Mouse (Mus musculus) intestine, embryonic 14.5 days (tissue): ENCODE results near the gene Ska2. TPM values are rescaled to one million over a fixed set of nuclear protein-coding genes. Genes with fewer than 3 reads are reported as not detected.
A peak's percentile ranks its signal among the peaks of the same experiment; 100 is the strongest.

Source experiments
- ATAC-seq: fragments of 200-750 bp; cut with Nextera tagmentation; replicated peaks from 2 replicates; pipeline ENCODE4 v1.8.0; 2017; ENCODE audit warnings: low read depth, moderate number of reproducible peaks, moderate TSS enrichment, moderate library complexity; ENCODE audit not compliant: low FRiP score, low TSS enrichment
- DNase-seq: peaks from one replicate; pipeline ENCODE4 v3.0.0-alpha.2; 2018; ENCODE audit warnings: low spot score
- H3K27ac ChIP-seq: fragments of 300-500 bp; sonication (generic); 2 replicates; pipeline ENCODE4 v1.5.1; 2014; ENCODE audit warnings: low read depth, mild to moderate bottlenecking, control low read depth
- H3K27me3 ChIP-seq: fragments of 300-500 bp; sonication (generic); replicated peaks from 2 replicates; pipeline ENCODE4 v1.6.1; 2014; ENCODE audit warnings: low read length, control low read depth; ENCODE audit not compliant: control insufficient read depth, insufficient read depth
- H3K36me3 ChIP-seq: fragments of 300-500 bp; sonication (generic); 2 replicates; pipeline ENCODE4 v1.6.1; 2014; ENCODE audit warnings: low read length, control low read depth; ENCODE audit not compliant: control insufficient read depth, insufficient read depth
- H3K4me1 ChIP-seq: fragments of 300-500 bp; sonication (generic); replicated peaks from 2 replicates; pipeline ENCODE4 v1.6.1; 2014; ENCODE audit warnings: low read length, control low read depth, mixed read lengths; ENCODE audit not compliant: control insufficient read depth, insufficient read depth
- H3K4me2 ChIP-seq: fragments of 300-500 bp; sonication (generic); 2 replicates; pipeline ENCODE4 v1.6.1; 2014; ENCODE audit warnings: low read length
- H3K4me3 ChIP-seq: fragments of 300-500 bp; sonication (generic); 2 replicates; pipeline ENCODE4 v1.5.1; 2014; ENCODE audit warnings: low read depth, low read length, control low read depth, mixed read lengths
- H3K9ac ChIP-seq: fragments of 300-500 bp; sonication (generic); 2 replicates; pipeline ENCODE4 v1.6.1; 2014; ENCODE audit warnings: mild to moderate bottlenecking, low read length
- H3K9me3 ChIP-seq: fragments of 300-500 bp; sonication (generic); 2 replicates; pipeline ENCODE4 v1.6.1; 2016; ENCODE audit warnings: low read length, control low read depth; ENCODE audit not compliant: control insufficient read depth
- WGBS: fragments of 180-500 bp; shearing (Covaris S2); extraction: QIAGEN DNeasy Blood & Tissue Kit; methylation state at CpG from one replicate; pipeline ENCODE4 v1.1.7; 2014; 5-methylcytosine and 5-hydroxymethylcytosine counted together
- polyA plus RNA-seq: library from polyadenylated mRNA; unstranded; fragments of >200 nt; fragmentation: Nextera tagmentation; extraction: Ambion mirVana; gene quantifications from 2 replicates; pipeline ENCODE4 v1.2.1, GENCODE M21; 2014

Gene Ska2
- polyA plus RNA-seq: 52.4 and 60.0 TPM in 2 replicates

DNA sequence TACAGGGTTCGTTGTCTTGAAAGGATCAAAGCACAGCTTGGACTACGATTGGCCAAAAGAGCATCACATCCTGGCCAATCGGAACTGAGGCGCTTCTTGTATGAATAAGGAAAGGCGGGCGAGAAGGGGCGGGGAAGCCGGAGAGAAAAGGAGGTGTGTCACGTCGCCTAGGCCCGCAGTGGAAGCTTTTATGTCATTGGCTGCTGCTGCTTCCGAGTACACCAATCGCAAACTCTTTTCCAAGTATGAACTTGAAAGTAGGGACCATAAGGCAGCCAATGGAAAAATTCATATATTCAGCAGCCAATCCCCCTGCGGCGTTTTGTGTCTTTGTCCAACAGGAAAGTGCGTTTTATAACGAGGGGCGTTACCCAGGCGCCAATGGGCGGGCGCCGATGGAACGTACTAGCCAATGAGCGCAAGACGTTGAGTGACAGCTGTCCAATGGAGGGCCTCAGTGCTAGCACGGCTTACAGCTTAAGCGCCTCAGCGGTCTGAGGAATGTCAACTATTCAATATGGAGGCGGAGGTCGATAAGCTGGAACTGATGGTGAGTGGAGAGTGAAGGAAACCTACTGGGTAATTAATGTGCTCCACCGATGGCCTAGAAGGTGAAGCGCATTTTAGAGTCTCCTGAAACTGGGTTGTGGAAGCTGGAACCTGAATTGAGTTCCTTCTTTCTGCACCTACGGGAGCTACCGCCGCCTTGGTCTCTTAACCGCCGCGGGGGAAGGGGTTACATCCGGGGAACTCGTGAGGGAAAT lies at the start of gene Ska2:
TSS of gene Ska2 (plus strand) at position 480 of the 764 bp plus-strand sequence.
- peak; percentile 98 for DNase-seq
- no peaks in the 10 kb centered on the region for H3K27me3 ChIP-seq
- peaks cover 9% of the 10 kb centered on the region for H3K4me1 ChIP-seq
- peak within 1 kb of the TSS; percentile 98 for H3K9ac ChIP-seq
- peak within 1 kb of the TSS; percentile 99 for H3K4me3 ChIP-seq
- peak within 1 kb of the TSS; percentile 83 for H3K4me2 ChIP-seq
- H3K9me3 ChIP-seq: no peaks in the 10 kb centered on the region
- peaks cover 53% of the 10 kb centered on the region for H3K36me3 ChIP-seq
- peak; percentile 99 for ATAC-seq
- under 1% methylated on average over 38 of the region's 40 CpGs for WGBS
- peak within 1 kb of the TSS; percentile 97 for H3K27ac ChIP-seq

DNA sequence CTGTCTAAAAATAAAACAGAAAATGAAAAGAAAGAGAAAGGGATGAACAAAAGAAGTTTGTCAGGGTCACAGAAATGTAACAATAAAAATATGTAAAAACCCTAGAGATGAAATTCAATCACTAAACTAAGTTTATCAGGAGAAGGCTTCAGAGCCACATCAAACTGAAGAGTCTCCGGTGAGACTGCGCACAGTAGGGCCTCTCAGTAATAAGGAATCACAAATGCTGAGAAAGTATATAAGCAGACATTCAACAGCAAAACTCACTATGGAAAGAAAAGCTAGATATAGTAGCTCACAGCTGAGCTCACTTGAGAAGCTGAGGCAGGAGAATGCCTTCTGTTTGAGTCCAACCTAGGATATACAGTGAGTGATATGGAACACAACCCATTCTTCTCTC lies 48.6 kb upstream of the Ska2 start:
- no peak overlapping the region for H3K4me3 ChIP-seq
- ATAC-seq: no peak
- H3K36me3 ChIP-seq: no peaks in the 10 kb centered on the region
- no peak overlapping the region for H3K9ac ChIP-seq
- H3K27me3 ChIP-seq: no peaks in the 10 kb centered on the region
- no peak overlapping the region for H3K27ac ChIP-seq
- DNase-seq: no peak
- H3K4me2 ChIP-seq: no peak overlapping the region
- H3K9me3 ChIP-seq: no peaks in the 10 kb centered on the region
- no peaks in the 10 kb centered on the region for H3K4me1 ChIP-seq
- WGBS: 95% methylated on average over 2 of the region's 2 CpGs

DNA sequence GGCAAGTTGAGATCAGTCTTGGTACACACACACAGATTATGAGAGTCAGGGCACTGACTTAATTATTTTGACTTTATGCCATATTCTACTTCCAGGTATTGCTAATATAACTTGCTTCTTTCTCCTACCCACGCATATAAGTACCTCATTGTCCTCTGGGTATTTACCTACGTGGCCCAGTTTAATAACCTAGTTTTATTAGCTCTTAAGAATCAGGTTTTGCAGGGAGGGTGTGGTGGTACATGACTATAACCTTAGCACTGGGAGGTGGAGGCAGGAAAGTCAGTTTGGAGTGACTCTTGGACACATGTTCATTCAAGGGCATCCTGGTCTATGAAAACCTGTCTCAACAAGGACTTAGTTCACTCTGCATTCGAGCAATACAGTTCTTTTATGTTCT lies 46.9 kb upstream of the Ska2 start:
- no peak overlapping the region for H3K4me3 ChIP-seq
- no peaks in the 10 kb centered on the region for H3K4me1 ChIP-seq
- H3K27me3 ChIP-seq: no peaks in the 10 kb centered on the region
- H3K4me2 ChIP-seq: no peak overlapping the region
- no peak overlapping the region for H3K27ac ChIP-seq
- H3K9ac ChIP-seq: no peak overlapping the region
- no peak for DNase-seq
- ATAC-seq: no peak
- 56% methylated on average over 3 of the region's 3 CpGs for WGBS
- no peaks in the 10 kb centered on the region for H3K36me3 ChIP-seq
- H3K9me3 ChIP-seq: no peaks in the 10 kb centered on the region

DNA sequence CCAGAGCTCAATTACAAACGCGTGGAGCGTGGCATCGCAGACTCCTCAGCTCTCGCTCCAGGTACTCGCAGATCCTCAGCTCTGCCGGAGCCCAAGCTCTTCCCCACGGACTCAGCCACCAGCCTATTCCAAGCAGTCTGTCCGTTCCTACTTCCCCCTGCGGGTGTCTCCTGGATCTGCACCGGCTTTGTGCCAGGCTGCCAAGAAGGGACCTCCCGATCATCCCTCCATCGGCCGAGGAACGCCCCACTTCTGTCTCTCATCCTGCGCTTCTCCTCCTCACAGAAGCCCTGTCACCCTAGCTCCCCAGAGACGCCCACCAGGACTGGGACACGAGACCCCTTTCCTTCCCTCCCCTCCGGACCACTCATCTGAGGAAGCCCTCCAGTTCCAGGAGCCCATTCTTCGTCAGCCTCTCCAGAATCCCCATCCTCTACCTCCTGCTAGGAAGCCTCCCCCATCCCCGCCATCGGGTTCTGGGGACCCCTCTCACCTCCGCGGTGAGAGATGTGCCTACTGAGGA lies 35.6 kb upstream of the Ska2 start:
- H3K36me3 ChIP-seq: peaks cover 18% of the 10 kb centered on the region
- ATAC-seq (peak; percentile 72), DNase-seq (peak; percentile 80)
- no peaks in the 10 kb centered on the region for H3K27me3 ChIP-seq
- under 1% methylated on average over 24 of the region's 24 CpGs for WGBS
- no peaks in the 10 kb centered on the region for H3K9me3 ChIP-seq
- peak overlapping the region; percentile 98 for H3K4me2 ChIP-seq
- peaks cover 3% of the 10 kb centered on the region; the same call in 1 of the 2 replicates for H3K4me1 ChIP-seq
- H3K4me3 ChIP-seq: peak overlapping the region; percentile 62
- peak overlapping the region; percentile 53 for H3K9ac ChIP-seq
- H3K27ac ChIP-seq: peak overlapping the region; percentile 78

DNA sequence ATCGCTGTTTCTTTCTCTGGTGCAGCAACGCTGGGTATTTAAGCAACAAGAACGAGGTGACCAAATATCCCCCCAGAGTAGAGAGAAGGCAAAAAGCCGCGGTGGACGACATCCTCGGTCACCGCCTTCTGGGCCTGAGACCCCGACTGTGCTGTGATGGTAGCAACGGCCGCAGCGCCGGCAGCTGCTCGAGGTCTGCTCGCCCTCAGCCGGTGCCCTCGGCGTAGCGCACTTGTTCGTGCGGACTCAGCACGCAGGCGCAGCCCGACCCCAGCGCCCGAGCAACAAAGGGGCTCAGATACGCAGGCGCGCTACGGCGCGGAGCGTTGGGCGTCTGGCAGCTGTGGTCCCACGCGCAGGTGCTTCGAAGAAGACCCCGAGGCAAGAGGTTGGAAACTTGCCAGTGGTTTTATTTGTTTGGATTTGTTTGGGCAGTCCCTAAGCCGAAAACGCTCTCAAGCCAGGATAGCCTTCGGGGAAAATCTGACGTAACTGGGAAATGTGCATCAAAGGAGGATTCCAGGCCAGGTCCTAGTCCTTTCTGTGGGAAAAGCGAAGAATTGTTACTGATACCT lies 35.1 kb upstream of the Ska2 start, which contains the start of gene Gdpd1:
TSS of gene Gdpd1 (minus strand) at position 197 of the 575 bp plus-strand sequence.
- Histone ChIP-seq H3K27me3 (no peaks in the 10 kb centered on the region), H3K36me3 (peaks cover 21% of the 10 kb centered on the region), H3K4me2 (peak within 1 kb of the TSS; percentile 98), H3K9ac (peak within 1 kb of the TSS; percentile 53), H3K4me1 (peaks cover 3% of the 10 kb centered on the region; the same call in 1 of the 2 replicates), H3K9me3 (no peaks in the 10 kb centered on the region), H3K4me3 (peak within 1 kb of the TSS; percentile 62), H3K27ac (peak within 1 kb of the TSS; percentile 78)
- ATAC-seq: peak; percentile 91
- under 1% methylated on average over 43 of the region's 43 CpGs for WGBS
- DNase-seq: peak; percentile 86

DNA sequence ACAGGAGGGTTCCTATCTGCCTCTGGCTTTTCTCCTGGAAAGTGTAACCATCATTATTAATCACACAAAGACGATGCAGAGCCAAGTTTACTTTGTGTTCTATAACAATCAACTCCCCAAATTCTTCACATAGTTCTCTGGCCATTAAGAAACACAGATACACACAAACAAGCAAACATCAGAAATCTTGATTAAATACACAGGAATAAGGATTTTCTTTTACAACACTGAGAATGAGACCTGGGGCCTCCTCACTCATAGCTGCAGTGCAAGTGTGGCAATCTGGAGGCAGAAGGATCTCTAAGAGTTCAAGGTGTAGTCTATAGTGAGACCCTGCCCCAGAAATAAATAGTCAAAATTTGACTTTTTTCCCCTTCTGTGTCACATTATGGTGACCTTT lies 25.3 kb upstream of the Ska2 start:
- Histone ChIP-seq H3K36me3 (peaks cover 65% of the 10 kb centered on the region), H3K27me3 (no peaks in the 10 kb centered on the region), H3K4me1 (peaks cover 22% of the 10 kb centered on the region), H3K9me3 (no peaks in the 10 kb centered on the region), H3K4me3 (no peak overlapping the region), H3K9ac (no peak overlapping the region), H3K27ac (no peak overlapping the region), H3K4me2 (no peak overlapping the region)
- WGBS: 52% methylated on average over 1 of the region's 1 CpGs
- DNase-seq (no peak), ATAC-seq (no peak)

DNA sequence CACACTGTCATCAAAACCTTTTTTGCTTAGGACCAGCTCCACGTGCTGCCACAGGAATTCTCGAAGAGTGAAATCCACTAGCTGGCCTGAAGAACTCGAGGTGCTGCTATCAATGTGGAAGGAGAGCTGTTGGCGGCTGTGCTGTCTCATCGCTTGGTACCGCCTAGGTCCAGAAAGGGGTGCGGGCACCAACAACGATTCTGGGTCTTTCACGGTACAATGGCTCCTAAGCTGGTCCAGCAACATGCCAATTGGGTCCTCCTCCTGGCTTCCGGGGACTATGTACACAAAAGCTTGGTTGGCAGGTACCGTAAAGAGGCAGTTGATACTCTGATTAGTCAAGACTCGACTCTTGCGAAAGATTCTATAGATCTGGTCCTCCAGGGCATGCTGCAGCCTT lies 23.6 kb upstream of the Ska2 start:
- DNase-seq (no peak), ATAC-seq (no peak)
- 88% methylated on average over 13 of the region's 13 CpGs for WGBS
- Histone ChIP-seq H3K9ac (peak overlapping the region; percentile 7; the same call in 1 of the 2 replicates), H3K4me1 (peaks cover 22% of the 10 kb centered on the region), H3K9me3 (no peaks in the 10 kb centered on the region), H3K36me3 (peaks cover 58% of the 10 kb centered on the region), H3K4me2 (peak overlapping the region; percentile 83), H3K27me3 (no peaks in the 10 kb centered on the region), H3K4me3 (peak overlapping the region; percentile 89), H3K27ac (no peak overlapping the region)

DNA sequence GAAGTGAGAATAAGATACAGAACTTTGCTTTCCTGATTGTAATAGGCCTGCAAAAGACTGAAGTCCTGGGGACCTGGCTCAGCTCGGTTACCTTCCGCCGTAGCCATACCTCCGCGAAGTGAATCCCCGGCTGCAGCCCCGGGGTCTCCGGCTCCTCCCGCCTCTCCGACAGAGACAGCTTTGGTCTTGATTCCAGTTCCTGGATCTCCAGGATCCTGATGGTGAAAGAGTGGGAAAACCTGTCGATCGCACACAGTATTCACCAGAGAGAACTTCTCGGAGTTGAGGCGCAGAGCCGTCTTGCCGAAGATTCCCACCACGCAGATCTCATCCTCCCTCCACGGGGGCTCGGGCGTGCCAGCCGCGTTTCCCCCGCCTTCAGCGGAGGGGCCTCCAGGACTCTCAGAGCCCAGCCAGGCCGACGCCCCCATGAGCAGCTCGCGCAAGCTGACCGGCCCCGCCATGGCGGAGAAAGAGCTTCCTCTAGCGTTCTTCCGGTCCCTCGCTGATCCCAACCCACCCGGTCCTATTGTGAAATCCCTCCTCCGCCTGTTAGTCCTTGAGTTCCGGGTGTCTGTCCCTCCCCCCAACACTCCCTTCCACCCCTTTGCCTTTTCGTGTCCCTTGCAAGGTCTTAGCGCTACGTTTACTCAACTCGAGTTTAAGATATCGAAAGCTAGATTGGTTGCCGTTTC lies 22.6 kb upstream of the Ska2 start, which contains the start of gene Smg8:
TSS of gene Smg8 (minus strand) at position 485 of the 695 bp plus-strand sequence.
- H3K4me3 ChIP-seq: peak within 1 kb of the TSS; percentile 89
- H3K27ac ChIP-seq: peak within 1 kb of the TSS; percentile 69; the same call in 1 of the 2 replicates
- peak within 1 kb of the TSS; percentile 83 for H3K4me2 ChIP-seq
- H3K36me3 ChIP-seq: peaks cover 58% of the 10 kb centered on the region
- under 1% methylated on average over 43 of the region's 43 CpGs for WGBS
- peaks cover 22% of the 10 kb centered on the region for H3K4me1 ChIP-seq
- peak within 1 kb of the TSS; percentile 77 for H3K9ac ChIP-seq
- DNase-seq (peak; percentile 85), ATAC-seq (peak; percentile 86)
- no peaks in the 10 kb centered on the region for H3K9me3 ChIP-seq
- H3K27me3 ChIP-seq: no peaks in the 10 kb centered on the region
